Mouse (Mus musculus) stomach, embryonic 14.5 days (tissue): ENCODE measurements at regions not wholly inside any gene's neighbourhood (a gene's known extent, or its start where the extent isn't known, plus 50 kb on each side); places are given as distances from the start of the nearest gene placed in this dataset.
A peak's percentile ranks its signal among the peaks of the same experiment; 100 is the strongest.

ENCODE experiments used
- ATAC-seq: fragments of 200-750 bp; cut with Nextera tagmentation; 2 replicates; pipeline ENCODE4 v1.8.0; 2017; ENCODE audit warnings: low read depth, moderate TSS enrichment; ENCODE audit not compliant: insufficient number of reproducible peaks, insufficient read depth, low FRiP score
- H3K27ac ChIP-seq: fragments of 300-500 bp; sonication (generic); 2 replicates; pipeline ENCODE4 v1.5.1; 2014; ENCODE audit warnings: mild to moderate bottlenecking, low read length, moderate library complexity, mixed read lengths
- H3K27me3 ChIP-seq: fragments of 300-500 bp; sonication (generic); 2 replicates; pipeline ENCODE4 v1.6.1; 2014; ENCODE audit warnings: low read length, control low read depth, mixed read lengths; ENCODE audit not compliant: control insufficient read depth, insufficient read depth
- H3K36me3 ChIP-seq: fragments of 300-500 bp; sonication (generic); 2 replicates; pipeline ENCODE4 v1.6.1; 2014; ENCODE audit warnings: mild to moderate bottlenecking, control low read depth, low read length, moderate library complexity, mixed read lengths; ENCODE audit not compliant: control insufficient read depth, insufficient read depth
- H3K4me1 ChIP-seq: fragments of 300-500 bp; sonication (generic); 2 replicates; pipeline ENCODE4 v1.6.1; 2014; ENCODE audit warnings: low read length, control low read depth, mixed read lengths; ENCODE audit not compliant: control insufficient read depth, insufficient read depth
- H3K4me2 ChIP-seq: fragments of 300-500 bp; sonication (generic); replicated peaks from 2 replicates; pipeline ENCODE4 v1.6.1; 2014; ENCODE audit warnings: low read depth, low read length, control low read depth
- H3K4me3 ChIP-seq: fragments of 300-500 bp; sonication (generic); 2 replicates; pipeline ENCODE4 v1.5.1; 2014; ENCODE audit warnings: low read depth, low read length, control low read depth
- H3K9ac ChIP-seq: fragments of 300-500 bp; sonication (generic); replicated peaks from 2 replicates; pipeline ENCODE4 v1.6.1; 2014; ENCODE audit warnings: low read depth, mild to moderate bottlenecking, control low read depth, low read length, moderate library complexity, mixed read lengths
- H3K9me3 ChIP-seq: fragments of 300-500 bp; sonication (generic); 2 replicates; pipeline ENCODE4 v1.6.1; 2016; ENCODE audit warnings: low read depth, low read length, control low read depth; ENCODE audit not compliant: control insufficient read depth
- WGBS: fragments of 180-500 bp; shearing (Covaris S2); extraction: QIAGEN DNeasy Blood & Tissue Kit; methylation state at CpG from one replicate; pipeline ENCODE4 v1.1.7; 2014; 5-methylcytosine and 5-hydroxymethylcytosine counted together

GRCm38 (mm10) chr14:37279356-37279755 is 144.3 kb upstream of the Ghitm start:
- H3K9me3 ChIP-seq, result no peaks in the 10 kb centered on the region
- no peak overlapping the region for H3K4me3 ChIP-seq
- no peak overlapping the region for H3K27ac ChIP-seq
- H3K27me3 ChIP-seq, result no peaks in the 10 kb centered on the region
- WGBS, result 66% methylated on average over 2 of the region's 2 CpGs
- no peaks in the 10 kb centered on the region for H3K36me3 ChIP-seq
- H3K4me2 ChIP-seq, result no peak overlapping the region
- no peak overlapping the region for H3K9ac ChIP-seq
- ATAC-seq, result no peak
- H3K4me1 ChIP-seq, result no peaks in the 10 kb centered on the region

- no peak overlapping the region for H3K4me2 ChIP-seq
- H3K36me3 ChIP-seq, result no peaks in the 10 kb centered on the region
- no peak for ATAC-seq
- no peaks in the 10 kb centered on the region for H3K9me3 ChIP-seq
- 57% methylated on average over 7 of the region's 7 CpGs for WGBS
- H3K27ac ChIP-seq, result no peak overlapping the region
- H3K4me1 ChIP-seq, result no peaks in the 10 kb centered on the region
- H3K27me3 ChIP-seq, result no peaks in the 10 kb centered on the region
- H3K9ac ChIP-seq, result no peak overlapping the region
- no peak overlapping the region for H3K4me3 ChIP-seq
Measured at GRCm38 (mm10) chr14:37276728-37277695, 141.9 kb upstream of the Ghitm start.

- no peak for ATAC-seq
- Histone ChIP-seq H3K36me3 (no peaks in the 10 kb centered on the region), H3K9me3 (no peaks in the 10 kb centered on the region), H3K27me3 (no peaks in the 10 kb centered on the region), H3K9ac (no peak overlapping the region), H3K4me1 (no peaks in the 10 kb centered on the region; the same call in 1 of the 2 replicates), H3K4me2 (no peak overlapping the region), H3K4me3 (no peak overlapping the region), H3K27ac (no peak overlapping the region)
- 53% methylated on average over 2 of the region's 2 CpGs for WGBS
Measured at GRCm38 (mm10) chr14:37272063-37272462, 137.0 kb upstream of the Ghitm start.

- Histone ChIP-seq H3K36me3 (no peaks in the 10 kb centered on the region), H3K4me3 (no peak overlapping the region), H3K4me1 (no peaks in the 10 kb centered on the region; the same call in 1 of the 2 replicates), H3K9ac (no peak overlapping the region), H3K27ac (0 out of 2 replicates have a peak overlapping the region, but pooled peaks have one; percentile 55), H3K9me3 (no peaks in the 10 kb centered on the region), H3K27me3 (no peaks in the 10 kb centered on the region), H3K4me2 (no peak overlapping the region)
- WGBS, result 38% methylated on average over 6 of the region's 6 CpGs
- ATAC-seq, result peak; percentile 46; the same call in 1 of the 2 replicates
Measured at GRCm38 (mm10) chr14:37271015-37271933, 136.2 kb upstream of the Ghitm start.

GRCm38 (mm10) chr14:37269920-37270319 is 134.8 kb upstream of the Ghitm start:
- 43% methylated on average over 2 of the region's 2 CpGs for WGBS
- Histone ChIP-seq H3K36me3 (no peaks in the 10 kb centered on the region), H3K27ac (no peak overlapping the region), H3K4me3 (no peak overlapping the region), H3K27me3 (no peaks in the 10 kb centered on the region), H3K9me3 (no peaks in the 10 kb centered on the region), H3K4me1 (no peaks in the 10 kb centered on the region; the same call in 1 of the 2 replicates), H3K9ac (no peak overlapping the region), H3K4me2 (no peak overlapping the region)
- no peak for ATAC-seq

GRCm38 (mm10) chr14:37238632-37239032 is 103.6 kb upstream of the Ghitm start:
- Histone ChIP-seq H3K27ac (no peak overlapping the region), H3K9me3 (no peaks in the 10 kb centered on the region), H3K9ac (no peak overlapping the region), H3K36me3 (no peaks in the 10 kb centered on the region), H3K4me2 (no peak overlapping the region), H3K27me3 (no peaks in the 10 kb centered on the region), H3K4me3 (no peak overlapping the region), H3K4me1 (no peaks in the 10 kb centered on the region)
- WGBS, result 35% methylated on average over 4 of the region's 4 CpGs
- no peak for ATAC-seq

GRCm38 (mm10) chr14:37237191-37237590 is 102.1 kb upstream of the Ghitm start:
- WGBS, result 85% methylated on average over 5 of the region's 5 CpGs
- H3K9ac ChIP-seq, result no peak overlapping the region
- no peaks in the 10 kb centered on the region for H3K9me3 ChIP-seq
- ATAC-seq, result no peak
- H3K4me2 ChIP-seq, result no peak overlapping the region
- no peaks in the 10 kb centered on the region for H3K4me1 ChIP-seq
- H3K27me3 ChIP-seq, result no peaks in the 10 kb centered on the region
- H3K36me3 ChIP-seq, result no peaks in the 10 kb centered on the region
- H3K27ac ChIP-seq, result no peak overlapping the region
- H3K4me3 ChIP-seq, result no peak overlapping the region

GRCm38 (mm10) chr14:37208256-37208655 is 73.2 kb upstream of the Ghitm start:
- no peak for ATAC-seq
- Histone ChIP-seq H3K9ac (no peak overlapping the region), H3K27ac (no peak overlapping the region), H3K4me1 (no peaks in the 10 kb centered on the region), H3K4me2 (no peak overlapping the region), H3K9me3 (no peaks in the 10 kb centered on the region), H3K27me3 (no peaks in the 10 kb centered on the region), H3K36me3 (no peaks in the 10 kb centered on the region), H3K4me3 (no peak overlapping the region)
